In genomic region chr10:17355476-17355875, GRCm38 (mm10) we compare ENCODE assay signal across 14 mouse cellular contexts.
DNase-seq lines count a peak whose midpoint lies in the region; ATAC-seq and TF ChIP-seq lines count a peak whose summit lies in the region.
"Had no signal": no experiment of that assay in that cellular context is flagged by ENCODE, and none has a peak within 500 bp of the region (broad histone marks: within the 10 kb centered on the region; RNA-seq: fewer than 3 reads in every experiment).

No protein-coding gene starts in this region.

- H3K36me3 ChIP-seq in heart, postnatal 0 days (replicated peaks; ENCODE audit: control insufficient read depth, insufficient read depth, low read length) = no peaks in the 10 kb centered on the region
- no peaks in the 10 kb centered on the region for H3K36me3 ChIP-seq in midbrain, embryonic 10.5 days
- no peaks in the 10 kb centered on the region for H3K36me3 ChIP-seq in midbrain, embryonic 15.5 days (replicated peaks)

- no peak for ATAC-seq in heart, postnatal 0 days (ENCODE audit: insufficient read depth, low read depth)
- no peak for ATAC-seq in midbrain, embryonic 15.5 days (replicated peaks)

- TF ChIP-seq CTCF in heart, postnatal 0 days (IDR thresholded peaks at IDR 0.05; ENCODE audit: low read depth) = no peak

- peak; percentile 33 for DNase-seq in adrenal gland, postnatal 14 days
- DNase-seq in adrenal gland, adult 8-10 months = no peak
- DNase-seq in heart, postnatal 0 days (ENCODE audit: low spot score) = peak; percentile 4
- no peak for DNase-seq in heart, postnatal 25 days (ENCODE audit: low spot score)
- DNase-seq in midbrain, embryonic 10.5 days (ENCODE audit: low spot score) = no peak
- DNase-seq in lung, postnatal 10 days = peak; percentile 43
- DNase-seq in gastrocnemius, postnatal 14 days = no peak
- DNase-seq: cerebellum, adult 9-10 months; gastrocnemius, postnatal 36 days; heart, postnatal 4 days; kidney, adult 8-10 months had no signal

- 44% methylated on average over 4 of the region's 4 CpGs for WGBS in heart, postnatal 0 days
- WGBS in midbrain, embryonic 10.5 days = 33% methylated on average over 4 of the region's 4 CpGs
- 45% methylated on average over 4 of the region's 4 CpGs for WGBS in midbrain, embryonic 15.5 days

- no peak overlapping the region for H3K27ac ChIP-seq in heart, postnatal 0 days (ENCODE audit: low read depth)
- peak overlapping the region; percentile 52; the same call in 1 of the 2 replicates for H3K27ac ChIP-seq in midbrain, embryonic 10.5 days (replicated peaks)
- no peak overlapping the region for H3K27ac ChIP-seq in midbrain, embryonic 15.5 days

- H3K4me2 ChIP-seq in heart, postnatal 0 days (ENCODE audit: low read depth, low read length) = no peak overlapping the region
- no peak overlapping the region for H3K4me2 ChIP-seq in midbrain, embryonic 15.5 days
- H3K4me2 ChIP-seq: liver, embryonic 11.5 days had no signal

- no peaks in the 10 kb centered on the region for H3K4me1 ChIP-seq in heart, postnatal 0 days (ENCODE audit: control insufficient read depth, insufficient read depth)
- H3K4me1 ChIP-seq in midbrain, embryonic 10.5 days = peaks cover 36% of the 10 kb centered on the region
- 0 out of 2 replicates have a peak, but pooled peaks cover 8% of the 10 kb centered on the region for H3K4me1 ChIP-seq in midbrain, embryonic 15.5 days

- TF ChIP-seq EP300 in heart, postnatal 0 days (IDR thresholded peaks at IDR 0.05; ENCODE audit: low read depth) = no peak

- intact Hi-C loops in heart, postnatal 25 days (cut with DNase I) = no loop called here
- intact Hi-C loops in gastrocnemius, postnatal 14 days (cut with DNase I; ENCODE audit: low total_unique reads) = no loop called here

- H3K4me3 ChIP-seq in heart, postnatal 0 days (ENCODE audit: low read depth, low read length) = no peak overlapping the region
- H3K4me3 ChIP-seq in midbrain, embryonic 10.5 days = no peak overlapping the region
- no peak overlapping the region for H3K4me3 ChIP-seq in midbrain, embryonic 15.5 days
- H3K4me3 ChIP-seq: megakaryocyte, embryonic 14.5 days had no signal

- H3K9me3 ChIP-seq in heart, postnatal 0 days (replicated peaks; ENCODE audit: control insufficient read depth, low read length) = no peaks in the 10 kb centered on the region
- no peaks in the 10 kb centered on the region for H3K9me3 ChIP-seq in midbrain, embryonic 10.5 days (replicated peaks)
- H3K9me3 ChIP-seq in midbrain, embryonic 15.5 days = no peaks in the 10 kb centered on the region
- H3K9me3 ChIP-seq: megakaryocyte, embryonic 14.5 days had no signal

- H3K27me3 ChIP-seq in heart, postnatal 0 days (ENCODE audit: control insufficient read depth, insufficient read depth, low read length) = no peaks in the 10 kb centered on the region
- H3K27me3 ChIP-seq in midbrain, embryonic 10.5 days (ENCODE audit: low read depth, poor library complexity, severe bottlenecking) = no peaks in the 10 kb centered on the region
- H3K27me3 ChIP-seq in midbrain, embryonic 15.5 days (replicated peaks) = no peaks in the 10 kb centered on the region
- H3K27me3 ChIP-seq: megakaryocyte, embryonic 14.5 days had no signal

- H3K9ac ChIP-seq in heart, postnatal 0 days (replicated peaks; ENCODE audit: low read depth, low read length) = no peak overlapping the region
- no peak overlapping the region for H3K9ac ChIP-seq in midbrain, embryonic 15.5 days

Comparison
In these comparisons a context has a peak if more than half of its experiments do, and no peak if none do; other contexts are left out.
1. DNase-seq: peak in adrenal gland, postnatal 14 days (single experiment), heart, postnatal 0 days (single experiment) and lung, postnatal 10 days (single experiment); none in adrenal gland, adult 8-10 months (single experiment), heart, postnatal 25 days (single experiment), midbrain, embryonic 10.5 days (single experiment) and gastrocnemius, postnatal 14 days (single experiment).